Mouse (Mus musculus): ENCODE measurements around the gene Raf1. TPM values are rescaled to one million over a fixed set of nuclear protein-coding genes. Genes with fewer than 3 reads are reported as not detected.
A peak's percentile ranks its signal among the peaks of the same experiment; 100 is the strongest.

Raf1 gene
- polyA plus RNA-seq, 1 experiment from 2014 or later, result 32.8 TPM

DNA sequence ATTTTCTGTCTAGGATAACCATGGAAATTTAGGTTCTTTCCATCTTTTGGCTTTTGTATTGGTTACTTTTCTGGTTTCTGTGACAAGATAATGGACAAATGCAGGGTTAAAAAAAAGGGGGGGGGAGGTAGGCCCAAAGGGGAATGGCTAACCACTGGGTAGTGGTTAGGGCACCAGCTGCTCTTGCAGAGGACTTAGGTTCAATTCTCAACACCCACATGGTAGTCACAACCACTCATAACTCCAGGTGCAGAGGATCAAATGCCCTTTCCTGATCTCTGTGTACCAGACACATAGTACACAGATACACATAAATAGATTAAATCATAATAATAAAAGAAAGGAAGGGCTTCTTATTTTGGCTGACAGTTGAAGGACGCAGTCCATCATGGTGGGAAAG is 1.6 kb upstream of the Raf1 start:
- no peaks in the 10 kb centered on the region for H3K36me3 ChIP-seq
- H3K27ac ChIP-seq, result no peak overlapping the region
- H3K9ac ChIP-seq, result no peak overlapping the region
- H3K4me3 ChIP-seq (replicated peaks), result no peak overlapping the region
- H3K27me3 ChIP-seq, result no peaks in the 10 kb centered on the region
- WGBS (ENCODE audit: insufficient replicate concordance), result 93% methylated on average over 1 of the region's 1 CpGs
- DNase-seq (no peak), ATAC-seq (ENCODE audit: low read depth) (no peak)
- H3K4me1 ChIP-seq (replicated peaks), result peaks cover 38% of the 10 kb centered on the region
- no peaks in the 10 kb centered on the region for H3K9me3 ChIP-seq (replicated peaks)
- no peak overlapping the region for H3K4me2 ChIP-seq

DNA sequence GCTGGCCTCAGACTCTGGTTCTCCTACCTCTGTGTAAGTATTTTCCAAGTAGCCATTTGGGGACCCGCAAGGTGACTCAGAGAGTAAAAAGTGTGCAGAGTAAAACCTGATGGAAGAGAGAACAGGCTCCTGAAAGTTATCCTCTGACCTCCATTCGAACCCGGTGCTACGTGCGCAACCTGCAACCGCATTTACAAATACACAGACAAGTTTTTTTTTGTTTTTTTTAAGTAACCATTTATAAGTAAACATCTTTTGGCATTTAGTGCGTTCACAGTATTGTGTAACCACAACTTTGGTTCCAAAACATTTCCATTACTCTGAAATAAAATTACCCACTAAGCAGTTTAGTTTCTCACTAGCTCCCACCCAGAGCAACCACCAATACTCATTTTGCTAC is 1.0 kb upstream of the Raf1 start:
- 88% methylated on average over 7 of the region's 7 CpGs for WGBS (ENCODE audit: insufficient replicate concordance)
- Histone ChIP-seq H3K27ac (peak overlapping the region; percentile 96), H3K36me3 (no peaks in the 10 kb centered on the region), H3K4me2 (peak overlapping the region; percentile 86), H3K9ac (peak overlapping the region; percentile 96), H3K9me3 (replicated peaks) (no peaks in the 10 kb centered on the region), H3K4me1 (replicated peaks) (peaks cover 42% of the 10 kb centered on the region), H3K4me3 (replicated peaks) (peak overlapping the region; percentile 91), H3K27me3 (no peaks in the 10 kb centered on the region)
- ATAC-seq (ENCODE audit: low read depth), result no peak
- DNase-seq, result no peak

DNA sequence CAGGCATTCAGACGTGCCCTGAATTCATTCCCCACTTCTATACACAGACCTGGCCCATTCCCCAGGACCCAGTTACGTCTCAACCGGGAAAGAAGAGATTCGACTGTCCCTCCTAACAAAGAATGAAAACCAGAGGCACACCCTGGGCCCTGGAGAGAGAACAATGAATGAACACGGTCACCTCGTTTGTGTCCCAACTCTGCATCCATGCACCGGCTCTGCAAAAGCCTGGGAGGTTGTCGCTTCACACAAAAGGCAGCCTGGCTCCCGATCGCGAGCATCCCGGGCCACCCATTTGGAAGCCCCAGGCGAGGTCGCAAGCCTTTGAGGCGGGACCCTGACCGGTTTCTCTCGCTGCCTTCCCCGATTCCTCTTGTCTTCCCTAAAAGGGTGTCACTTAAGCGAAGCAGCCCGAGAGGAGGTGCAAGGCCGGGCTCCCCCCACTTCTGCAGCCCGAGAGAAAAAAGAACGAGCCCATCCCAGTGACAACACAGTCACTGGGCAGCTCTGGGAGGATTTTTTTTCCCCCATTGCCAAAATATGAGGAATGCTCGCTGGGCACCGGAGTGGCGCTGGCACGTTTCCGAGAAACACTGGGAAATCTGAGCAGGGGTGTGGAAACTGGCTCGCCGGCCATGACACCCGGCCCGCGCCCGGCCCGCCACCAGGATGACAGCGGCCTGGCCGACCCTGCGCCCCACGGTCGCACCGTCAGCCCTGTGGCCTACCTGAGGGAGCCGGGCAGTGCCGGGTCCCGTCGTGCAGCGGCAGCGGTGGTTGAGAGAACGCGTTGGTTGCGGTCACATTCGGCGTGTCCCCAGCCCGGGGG is 713 bp downstream of the Raf1 start:
- Histone ChIP-seq H3K36me3 (no peaks in the 10 kb centered on the region), H3K27ac (peak overlapping the region; percentile 96), H3K4me3 (replicated peaks) (peak overlapping the region; percentile 91), H3K27me3 (no peaks in the 10 kb centered on the region), H3K9ac (peak overlapping the region; percentile 96), H3K4me2 (peak overlapping the region; percentile 86), H3K4me1 (replicated peaks) (peaks cover 55% of the 10 kb centered on the region), H3K9me3 (replicated peaks) (no peaks in the 10 kb centered on the region)
- DNase-seq (peak; percentile 36), ATAC-seq (ENCODE audit: low read depth) (peak; percentile 55)
- WGBS (ENCODE audit: insufficient replicate concordance), result 2% methylated on average over 53 of the region's 53 CpGs

DNA sequence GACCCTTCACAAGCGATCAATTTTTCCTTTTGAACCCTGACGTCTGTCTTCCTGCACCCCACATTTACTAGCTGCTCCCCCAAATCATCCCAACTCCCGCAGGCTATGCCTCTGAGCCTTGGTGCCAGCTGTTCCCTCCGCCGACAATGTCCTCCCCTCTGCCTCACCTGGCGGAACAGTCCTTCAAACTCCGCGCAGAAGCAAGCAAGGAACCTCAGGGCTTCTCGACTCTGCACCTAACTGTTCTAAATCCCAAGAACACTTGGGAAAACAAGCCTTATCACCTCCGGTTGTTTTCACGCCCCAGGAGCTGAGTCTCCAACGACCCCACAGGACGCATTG is 1.3 kb downstream of the Raf1 start:
- Histone ChIP-seq H3K36me3 (no peaks in the 10 kb centered on the region), H3K27ac (peak overlapping the region; percentile 96), H3K27me3 (no peaks in the 10 kb centered on the region), H3K4me2 (peak overlapping the region; percentile 86), H3K9me3 (replicated peaks) (no peaks in the 10 kb centered on the region), H3K4me3 (replicated peaks) (peak overlapping the region; percentile 91), H3K9ac (peak overlapping the region; percentile 96), H3K4me1 (replicated peaks) (peaks cover 58% of the 10 kb centered on the region)
- WGBS (ENCODE audit: insufficient replicate concordance), result 2% methylated on average over 13 of the region's 13 CpGs
- ATAC-seq (ENCODE audit: low read depth) (no peak), DNase-seq (no peak)

DNA sequence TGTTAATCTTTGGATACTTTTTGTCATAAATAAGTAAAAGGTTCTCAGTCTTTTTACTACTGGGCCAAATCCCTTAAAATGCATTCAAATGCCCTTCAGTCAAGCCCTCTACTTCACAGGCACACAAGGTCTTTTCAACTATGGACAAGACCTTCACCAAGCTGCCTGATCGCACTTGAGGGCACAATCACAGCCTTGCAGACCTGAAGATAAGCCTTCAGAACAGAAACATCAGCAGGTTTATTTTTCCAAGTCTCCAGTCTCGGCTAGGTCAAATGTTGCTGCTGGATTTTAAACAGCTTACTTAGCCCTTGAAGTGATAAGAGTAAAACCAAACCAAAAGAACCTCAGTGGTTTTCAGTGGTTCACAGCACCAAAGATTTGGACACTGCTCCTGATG is 2.1 kb downstream of the Raf1 start:
- Histone ChIP-seq H3K27me3 (no peaks in the 10 kb centered on the region), H3K9me3 (replicated peaks) (no peaks in the 10 kb centered on the region), H3K4me1 (replicated peaks) (peaks cover 63% of the 10 kb centered on the region), H3K9ac (peak overlapping the region; percentile 96), H3K4me3 (replicated peaks) (peak overlapping the region; percentile 91), H3K27ac (no peak overlapping the region), H3K36me3 (no peaks in the 10 kb centered on the region), H3K4me2 (peak overlapping the region; percentile 86)
- ATAC-seq (ENCODE audit: low read depth) (no peak), DNase-seq (no peak)
- WGBS (ENCODE audit: insufficient replicate concordance), result 9% methylated on average over 2 of the region's 2 CpGs

DNA sequence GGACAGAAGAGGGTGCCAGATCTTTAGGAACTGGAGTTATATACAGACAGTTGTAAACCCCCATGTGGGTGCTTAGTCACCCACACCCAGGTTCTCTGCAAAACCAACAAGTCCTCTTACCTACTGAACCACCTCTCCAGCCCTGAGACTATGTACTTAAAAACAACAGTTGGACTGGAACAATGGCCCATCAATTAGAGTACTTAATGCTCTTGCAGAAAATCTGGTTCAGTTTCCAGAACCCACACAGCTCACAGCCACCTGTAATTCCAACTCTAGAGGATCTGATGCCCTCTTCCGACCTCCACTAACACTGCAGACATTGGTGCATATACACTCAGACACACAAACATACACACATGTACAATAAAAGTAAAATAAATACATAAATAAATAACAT is 3.7 kb downstream of the Raf1 start:
- H3K9ac ChIP-seq, result no peak overlapping the region
- 83% methylated on average over 1 of the region's 1 CpGs for WGBS (ENCODE audit: insufficient replicate concordance)
- no peak for ATAC-seq (ENCODE audit: low read depth)

DNA sequence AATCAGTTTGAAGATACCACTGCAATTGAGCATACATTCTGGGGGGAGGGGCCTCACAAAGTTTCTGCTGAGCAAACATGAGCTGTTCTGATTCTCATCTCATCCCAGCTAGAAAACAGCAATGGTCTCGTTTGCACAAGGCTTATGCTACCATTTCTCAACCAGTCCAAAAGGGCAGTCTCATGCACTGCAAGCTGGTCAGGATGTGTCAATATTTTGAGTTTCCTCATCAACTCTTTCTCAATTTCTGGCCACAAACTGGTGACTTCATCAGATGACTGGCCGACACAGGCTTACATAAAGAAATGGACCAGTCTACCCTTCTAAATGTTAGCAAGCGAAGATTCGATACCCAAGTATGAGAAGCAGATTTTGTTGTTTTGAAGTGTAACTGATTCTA is 9.8 kb downstream of the Raf1 start:
- Histone ChIP-seq H3K9ac (no peak overlapping the region), H3K27me3 (no peaks in the 10 kb centered on the region), H3K36me3 (0 out of 2 replicates have a peak, but pooled peaks cover 4% of the 10 kb centered on the region), H3K4me3 (replicated peaks) (no peak overlapping the region), H3K4me1 (replicated peaks) (peaks cover 72% of the 10 kb centered on the region), H3K4me2 (no peak overlapping the region), H3K9me3 (replicated peaks) (no peaks in the 10 kb centered on the region), H3K27ac (peak overlapping the region; percentile 66)
- ATAC-seq (ENCODE audit: low read depth) (peak; percentile 79), DNase-seq (no peak)
- WGBS (ENCODE audit: insufficient replicate concordance), result 49% methylated on average over 4 of the region's 4 CpGs

More for the DNA sequence above, 3.7 kb downstream of the Raf1 start:
- no peaks in the 10 kb centered on the region for H3K36me3 ChIP-seq
- H3K4me2 ChIP-seq, result no peak overlapping the region
- H3K4me1 ChIP-seq (replicated peaks), result peaks cover 66% of the 10 kb centered on the region
- no peak overlapping the region for H3K27ac ChIP-seq
- H3K9me3 ChIP-seq (replicated peaks), result no peaks in the 10 kb centered on the region
- no peak overlapping the region for H3K4me3 ChIP-seq (replicated peaks)
- no peak for DNase-seq
- no peaks in the 10 kb centered on the region for H3K27me3 ChIP-seq

DNA sequence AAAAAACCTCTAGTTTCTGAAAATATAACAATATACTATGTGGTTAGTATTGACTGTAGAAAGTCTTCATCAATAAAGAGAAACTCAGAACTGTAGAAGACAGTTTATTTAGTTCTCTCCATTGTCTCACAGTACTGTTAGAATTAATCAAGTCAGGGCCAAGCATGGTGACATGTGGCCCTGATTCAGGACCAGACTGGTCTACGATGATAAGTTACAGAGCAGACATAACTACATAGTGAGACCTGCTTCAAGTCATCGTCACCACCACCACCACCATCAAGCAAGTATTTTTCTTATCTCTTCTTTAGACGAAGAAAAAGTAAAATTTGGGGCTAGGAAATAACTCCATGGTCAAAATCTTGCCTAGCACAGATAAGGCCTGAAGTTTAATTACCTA is 12.2 kb downstream of the Raf1 start:
- H3K4me1 ChIP-seq (replicated peaks), result peaks cover 73% of the 10 kb centered on the region
- H3K9me3 ChIP-seq (replicated peaks), result no peaks in the 10 kb centered on the region
- no peak overlapping the region for H3K27ac ChIP-seq

DNA sequence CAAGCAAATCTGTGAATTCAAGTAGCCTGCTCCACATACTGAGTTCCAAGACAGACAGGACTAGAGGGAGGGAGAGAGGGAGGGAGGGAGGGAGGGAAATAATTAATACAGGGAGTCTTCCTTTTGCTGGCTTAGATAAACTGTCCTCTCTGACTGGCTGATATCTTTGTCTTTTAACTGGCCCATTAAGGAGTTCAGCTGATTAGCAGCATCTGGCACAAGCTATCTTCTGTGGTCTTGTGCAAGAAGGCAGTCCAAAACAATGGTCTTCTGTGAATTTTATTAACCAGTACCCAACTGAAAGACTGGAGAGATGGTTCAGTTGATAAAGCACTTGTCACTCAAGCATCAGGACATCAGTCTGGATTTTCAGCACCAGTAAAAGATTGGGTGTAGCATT is 17.6 kb downstream of the Raf1 start:
- H3K4me3 ChIP-seq (replicated peaks), result no peak overlapping the region
- H3K9me3 ChIP-seq (replicated peaks), result no peaks in the 10 kb centered on the region
- no peak overlapping the region for H3K4me2 ChIP-seq
- 0 out of 2 replicates have a peak, but pooled peaks cover 4% of the 10 kb centered on the region for H3K36me3 ChIP-seq
- no peaks in the 10 kb centered on the region for H3K27me3 ChIP-seq
- peaks cover 82% of the 10 kb centered on the region for H3K4me1 ChIP-seq (replicated peaks)
- DNase-seq (no peak), ATAC-seq (ENCODE audit: low read depth) (peak; percentile 76)
- H3K27ac ChIP-seq, result peak overlapping the region; percentile 56
- no peak overlapping the region for H3K9ac ChIP-seq

More for the DNA sequence above, 12.2 kb downstream of the Raf1 start:
- DNase-seq, result no peak
- peak; percentile 65; the same call in 1 of the 2 replicates for ATAC-seq (ENCODE audit: low read depth)
- Histone ChIP-seq H3K36me3 (0 out of 2 replicates have a peak, but pooled peaks cover 4% of the 10 kb centered on the region), H3K4me2 (no peak overlapping the region), H3K27me3 (no peaks in the 10 kb centered on the region), H3K9ac (no peak overlapping the region), H3K4me3 (replicated peaks) (no peak overlapping the region)
- WGBS (ENCODE audit: insufficient replicate concordance), result 15% methylated on average over 3 of the region's 3 CpGs

DNA sequence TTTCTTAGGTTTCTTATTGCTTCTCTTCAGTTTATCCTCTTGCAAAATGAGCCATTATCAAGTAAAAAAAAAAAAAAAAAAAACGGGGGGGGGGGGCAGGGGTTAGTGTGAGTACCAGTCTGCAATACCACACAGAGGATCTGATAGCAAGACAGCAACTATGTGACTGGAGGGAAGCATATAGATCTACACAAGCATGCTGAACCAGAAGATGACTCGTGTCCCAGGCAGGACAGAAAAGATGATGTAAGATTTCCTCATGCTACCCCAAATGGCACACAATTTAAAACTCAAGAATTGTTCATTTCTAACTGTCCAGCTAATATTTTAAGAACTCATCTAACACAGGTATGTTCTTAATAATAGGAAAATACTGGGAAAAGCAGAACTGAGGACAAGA is 22.5 kb downstream of the Raf1 start:
- H3K4me3 ChIP-seq (replicated peaks), result no peak overlapping the region
- H3K9ac ChIP-seq, result no peak overlapping the region
- H3K4me2 ChIP-seq, result no peak overlapping the region
- ATAC-seq (ENCODE audit: low read depth), result no peak
- H3K27ac ChIP-seq, result no peak overlapping the region
- WGBS (ENCODE audit: insufficient replicate concordance), result 3% methylated on average over 2 of the region's 2 CpGs
- no peaks in the 10 kb centered on the region for H3K9me3 ChIP-seq (replicated peaks)
- H3K36me3 ChIP-seq, result no peaks in the 10 kb centered on the region
- no peaks in the 10 kb centered on the region for H3K27me3 ChIP-seq
- DNase-seq, result no peak
- peaks cover 92% of the 10 kb centered on the region for H3K4me1 ChIP-seq (replicated peaks)

DNA sequence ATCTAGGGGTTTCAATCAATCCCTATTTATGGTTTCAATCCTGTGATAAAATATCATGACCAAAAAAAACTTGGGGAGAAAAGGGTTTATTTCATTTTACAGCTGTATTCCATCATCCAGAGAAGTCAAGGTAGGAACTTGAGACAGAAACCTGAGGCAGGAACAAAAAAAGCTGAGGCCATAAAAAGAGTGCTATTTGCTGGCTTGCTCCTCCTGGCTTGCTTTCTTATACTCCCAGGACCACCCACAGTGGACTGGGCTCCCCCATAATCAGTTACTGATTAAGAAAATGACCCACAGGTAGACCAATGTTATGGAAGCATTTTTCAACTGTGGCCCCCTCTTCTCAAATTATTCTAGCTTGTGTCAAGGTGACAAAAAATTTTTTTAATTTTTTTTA is 24.7 kb downstream of the Raf1 start:
- Histone ChIP-seq H3K4me1 (replicated peaks) (peaks cover 87% of the 10 kb centered on the region), H3K36me3 (no peaks in the 10 kb centered on the region), H3K27me3 (no peaks in the 10 kb centered on the region), H3K4me2 (no peak overlapping the region), H3K9me3 (replicated peaks) (no peaks in the 10 kb centered on the region), H3K9ac (no peak overlapping the region), H3K4me3 (replicated peaks) (no peak overlapping the region), H3K27ac (peak overlapping the region; percentile 83)
- ATAC-seq (ENCODE audit: low read depth), result no peak
- no peak for DNase-seq
